Mouse (Mus musculus) kidney, embryonic 15.5 days (tissue): Measurements from ENCODE around the gene Ntn3. TPM values are rescaled to one million over a fixed set of nuclear protein-coding genes. Genes with fewer than 3 reads are reported as not detected.

ENCODE experiments used
- ATAC-seq: fragments of 200-750 bp; cut with Nextera tagmentation; replicated peaks from 2 replicates; pipeline ENCODE4 v1.8.0; 2017; ENCODE audit warnings: moderate TSS enrichment; ENCODE audit not compliant: low FRiP score
- H3K27ac ChIP-seq: fragments of 300-500 bp; sonication (generic); 2 replicates; pipeline ENCODE4 v1.5.1; 2015; ENCODE audit warnings: mild to moderate bottlenecking, inconsistent platforms
- H3K27me3 ChIP-seq: fragments of 300-500 bp; sonication (generic); 2 replicates; pipeline ENCODE4 v1.6.1; 2015; ENCODE audit warnings: inconsistent platforms
- H3K36me3 ChIP-seq: fragments of 300-500 bp; sonication (generic); 2 replicates; pipeline ENCODE4 v1.6.1; 2015; ENCODE audit warnings: inconsistent platforms
- H3K4me1 ChIP-seq: fragments of 300-500 bp; sonication (generic); 2 replicates; pipeline ENCODE4 v1.6.1; 2015; ENCODE audit warnings: inconsistent platforms
- H3K4me2 ChIP-seq: fragments of 300-500 bp; sonication (generic); 2 replicates; pipeline ENCODE4 v1.6.1; 2015; ENCODE audit warnings: moderate library complexity, mild to moderate bottlenecking, inconsistent platforms
- H3K4me3 ChIP-seq: fragments of 300-500 bp; sonication (generic); replicated peaks from 2 replicates; pipeline ENCODE4 v1.5.1; 2015; ENCODE audit warnings: mild to moderate bottlenecking, inconsistent platforms
- H3K9ac ChIP-seq: fragments of 300-500 bp; sonication (generic); 2 replicates; pipeline ENCODE4 v1.6.1; 2015; ENCODE audit warnings: mild to moderate bottlenecking, inconsistent platforms
- H3K9me3 ChIP-seq: fragments of 300-500 bp; sonication (generic); replicated peaks from 2 replicates; pipeline ENCODE4 v1.6.1; 2016; ENCODE audit warnings: inconsistent platforms
- WGBS: fragments of 180-500 bp; shearing (Covaris S2); methylation state at CpG from one replicate; pipeline ENCODE4 v1.1.7; 2015; ENCODE audit warnings: mixed read lengths; 5-methylcytosine and 5-hydroxymethylcytosine counted together
- microRNA-seq: library from miRNA; unstranded; fragments of <30 nt; microRNA quantifications from one replicate; pipeline ENCODE4, GENCODE M21; 2016
- polyA plus RNA-seq: library from polyadenylated mRNA; unstranded; fragments of >200 nt; fragmentation: Nextera tagmentation; extraction: Ambion mirVana; gene quantifications from 2 replicates; pipeline ENCODE4 v1.2.1, GENCODE M21; 2015

Ntn3 gene
- polyA plus RNA-seq, 1 experiment from 2014 or later, result 5.1 TPM

DNA sequence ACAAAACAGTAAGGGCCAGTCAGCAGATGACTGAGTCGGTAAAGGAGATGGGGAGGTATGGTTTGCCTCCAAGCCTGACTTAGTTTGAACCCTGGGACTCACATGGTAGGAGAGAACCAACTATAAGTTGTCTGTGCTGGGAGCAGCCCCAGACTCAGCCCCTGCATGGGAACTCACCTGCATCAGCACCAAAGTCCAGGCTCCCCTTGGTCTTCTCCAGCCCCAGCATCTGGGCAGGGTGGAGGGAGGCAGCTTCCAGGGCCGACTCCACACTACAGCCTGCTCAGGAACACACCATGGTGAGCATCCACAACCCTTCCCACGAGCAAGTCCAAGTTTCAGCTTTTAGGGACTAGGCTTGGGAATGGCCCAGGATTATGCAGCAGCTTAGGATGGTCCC lies 52.9 kb downstream of the Ntn3 start:
- Histone ChIP-seq H3K4me2 (no peak overlapping the region), H3K4me1 (peaks cover 11% of the 10 kb centered on the region), H3K27me3 (no peaks in the 10 kb centered on the region), H3K9ac (no peak overlapping the region), H3K27ac (no peak overlapping the region), H3K9me3 (no peaks in the 10 kb centered on the region), H3K36me3 (peaks cover 25% of the 10 kb centered on the region), H3K4me3 (no peak overlapping the region)
- no peak for ATAC-seq
- WGBS, result 87% methylated on average over 3 of the region's 3 CpGs

DNA sequence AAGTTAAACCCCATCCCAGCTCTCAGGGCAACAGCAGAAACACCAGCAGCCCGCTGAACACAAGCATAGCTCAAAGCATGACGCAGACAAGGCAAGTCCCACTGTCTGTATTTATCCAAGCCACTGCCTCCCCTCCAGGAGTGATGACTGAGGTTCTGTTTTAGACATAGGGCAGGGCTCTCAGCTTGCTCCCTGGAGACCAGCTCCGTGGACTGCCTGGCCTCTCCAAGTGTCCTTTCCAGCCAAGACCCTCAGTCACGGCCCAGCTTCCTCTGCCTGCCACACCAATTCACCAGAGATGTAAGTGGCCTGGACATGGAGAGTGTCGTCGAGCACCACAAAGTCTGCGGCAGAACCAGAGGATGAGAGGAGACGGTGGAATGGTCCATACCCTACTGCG lies 53.6 kb downstream of the Ntn3 start:
- WGBS, result 90% methylated on average over 9 of the region's 9 CpGs
- Histone ChIP-seq H3K4me3 (no peak overlapping the region), H3K27ac (no peak overlapping the region), H3K27me3 (no peaks in the 10 kb centered on the region), H3K9ac (no peak overlapping the region), H3K9me3 (no peaks in the 10 kb centered on the region), H3K4me1 (peaks cover 13% of the 10 kb centered on the region), H3K36me3 (peaks cover 25% of the 10 kb centered on the region), H3K4me2 (no peak overlapping the region)
- ATAC-seq, result no peak

DNA sequence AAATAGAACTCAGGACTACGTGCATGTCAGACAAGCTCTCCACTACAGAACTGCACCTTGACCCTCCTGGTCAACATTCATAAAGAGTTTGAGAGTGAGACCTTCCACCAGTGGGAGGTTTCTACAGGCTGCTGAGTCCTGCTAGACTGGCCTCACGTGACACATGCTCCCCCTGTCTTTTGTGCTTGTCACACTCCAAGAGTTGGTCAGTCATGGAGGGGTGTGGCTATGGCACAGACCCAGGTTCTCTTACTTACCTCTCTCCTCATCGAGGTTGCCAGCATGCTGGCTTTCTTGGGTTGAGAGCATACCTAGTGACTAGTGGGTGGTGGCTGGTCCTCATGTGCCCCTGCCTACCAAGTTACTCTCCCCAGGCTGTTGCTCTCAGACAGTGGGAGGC lies 54.9 kb downstream of the Ntn3 start:
- no peak overlapping the region for H3K4me2 ChIP-seq
- no peak for ATAC-seq
- peaks cover 25% of the 10 kb centered on the region for H3K36me3 ChIP-seq
- no peaks in the 10 kb centered on the region for H3K27me3 ChIP-seq
- WGBS, result 61% methylated on average over 3 of the region's 3 CpGs
- no peak overlapping the region for H3K4me3 ChIP-seq
- no peak overlapping the region for H3K27ac ChIP-seq
- H3K9ac ChIP-seq, result no peak overlapping the region
- H3K9me3 ChIP-seq, result no peaks in the 10 kb centered on the region
- H3K4me1 ChIP-seq, result peaks cover 13% of the 10 kb centered on the region

Small RNAs within 50 kb of the gene (microRNA-seq; reads per million reads assigned to microRNA genes)
- gene Mir5134, result 1.6 reads per million, percentile 4 among the genes with 10 or more reads in this experiment
- 1.2 reads per million for gene Mir6965

Other genes starting within 250 kb of the Ntn3 start
- 0.18 and 0.23 TPM in 2 replicates for gene Prss30, start 229.0 kb downstream of the Ntn3 start, polyA plus RNA-seq
- gene Prss22, start 211.4 kb downstream of the Ntn3 start, polyA plus RNA-seq, result 0.57 and 1.2 TPM in 2 replicates
- 0.26 and 0.29 TPM in 2 replicates for gene Prss27, start 171.4 kb downstream of the Ntn3 start, polyA plus RNA-seq
- 62.8 and 64.1 TPM in 2 replicates for gene Kctd5, start 136.0 kb downstream of the Ntn3 start, polyA plus RNA-seq
- gene Pdpk1, start 58.6 kb downstream of the Ntn3 start, polyA plus RNA-seq, result 35.0 and 36.4 TPM in 2 replicates
- 36.7 and 40.9 TPM in 2 replicates for gene Amdhd2, start 45.8 kb downstream of the Ntn3 start, polyA plus RNA-seq
- gene Atp6v0c, start 39.8 kb downstream of the Ntn3 start, polyA plus RNA-seq, result 546 and 562 TPM in 2 replicates
- gene Tbc1d24, start 4.0 kb downstream of the Ntn3 start, polyA plus RNA-seq, result 5.9 and 6.7 TPM in 2 replicates
- gene Tedc2, start 11.3 kb upstream of the Ntn3 start, polyA plus RNA-seq, result 13.6 and 14.3 TPM in 2 replicates
- gene Ccnf, start 42.0 kb upstream of the Ntn3 start, polyA plus RNA-seq, result 67.5 and 71.1 TPM in 2 replicates
- 0.18 and 0.27 TPM in 2 replicates for gene Abca17, start 141.5 kb upstream of the Ntn3 start, polyA plus RNA-seq
- gene Abca3, start 142.4 kb upstream of the Ntn3 start, polyA plus RNA-seq, result 17.4 and 17.5 TPM in 2 replicates
- gene Rnps1, start 205.0 kb upstream of the Ntn3 start, polyA plus RNA-seq, result 293 and 318 TPM in 2 replicates
- 115 and 117 TPM in 2 replicates for gene Eci1, start 217.1 kb upstream of the Ntn3 start, polyA plus RNA-seq
- gene Dnase1l2, start 233.6 kb upstream of the Ntn3 start, polyA plus RNA-seq, result 2.4 and 3.2 TPM in 2 replicates